Mouse (Mus musculus): ENCODE results near the gene Tpm1. TPM values are rescaled to one million over a fixed set of nuclear protein-coding genes. Genes with fewer than 3 reads are reported as not detected.

Tpm1 gene
- polyA plus RNA-seq, 1 experiment from 2014 or later = 187 TPM

- H3K4me1 ChIP-seq (ENCODE audit: control insufficient read depth, insufficient read depth, low read depth, low read length) = no peaks in the 10 kb centered on the region
- 41% methylated on average over 8 of the region's 8 CpGs for WGBS
- no peaks in the 10 kb centered on the region for H3K9me3 ChIP-seq (ENCODE audit: control insufficient read depth, low read length)
- no peaks in the 10 kb centered on the region for H3K27me3 ChIP-seq (replicated peaks; ENCODE audit: control insufficient read depth, insufficient read depth, low read length)
- H3K36me3 ChIP-seq (ENCODE audit: control insufficient read depth, insufficient read depth, low read length) = no peaks in the 10 kb centered on the region
- H3K9ac ChIP-seq (ENCODE audit: low read depth, low read length) = no peak overlapping the region
- no peak overlapping the region for H3K4me2 ChIP-seq (ENCODE audit: low read length)
- no peak for ATAC-seq
- H3K4me3 ChIP-seq (ENCODE audit: low read length) = no peak overlapping the region
- no peak overlapping the region for H3K27ac ChIP-seq (ENCODE audit: low read depth, low read length)
These were observed 28.6 kb upstream of the Tpm1 start for GRCm38 (mm10) chr9:67077658-67078319.

GRCm38 (mm10) chr9:67077266-67077657 is 28.1 kb upstream of the Tpm1 start:
- Histone ChIP-seq H3K4me1 (ENCODE audit: control insufficient read depth, insufficient read depth, low read depth, low read length) (no peaks in the 10 kb centered on the region), H3K4me2 (ENCODE audit: low read length) (no peak overlapping the region), H3K9ac (ENCODE audit: low read depth, low read length) (no peak overlapping the region), H3K27me3 (replicated peaks; ENCODE audit: control insufficient read depth, insufficient read depth, low read length) (no peaks in the 10 kb centered on the region), H3K36me3 (ENCODE audit: control insufficient read depth, insufficient read depth, low read length) (no peaks in the 10 kb centered on the region), H3K9me3 (ENCODE audit: control insufficient read depth, low read length) (no peaks in the 10 kb centered on the region), H3K4me3 (ENCODE audit: low read length) (no peak overlapping the region), H3K27ac (ENCODE audit: low read depth, low read length) (no peak overlapping the region)
- WGBS = 75% methylated on average over 7 of the region's 7 CpGs
- no peak for ATAC-seq

- Histone ChIP-seq H3K4me2 (ENCODE audit: low read length) (no peak overlapping the region), H3K27ac (ENCODE audit: low read depth, low read length) (no peak overlapping the region), H3K4me3 (ENCODE audit: low read length) (no peak overlapping the region), H3K36me3 (ENCODE audit: control insufficient read depth, insufficient read depth, low read length) (no peaks in the 10 kb centered on the region), H3K9me3 (ENCODE audit: control insufficient read depth, low read length) (no peaks in the 10 kb centered on the region), H3K9ac (ENCODE audit: low read depth, low read length) (no peak overlapping the region), H3K27me3 (replicated peaks; ENCODE audit: control insufficient read depth, insufficient read depth, low read length) (no peaks in the 10 kb centered on the region), H3K4me1 (ENCODE audit: control insufficient read depth, insufficient read depth, low read depth, low read length) (no peaks in the 10 kb centered on the region)
- ATAC-seq = no peak
- 67% methylated on average over 2 of the region's 2 CpGs for WGBS
These were observed 23.0 kb upstream of the Tpm1 start for GRCm38 (mm10) chr9:67072182-67072581.

DNA sequence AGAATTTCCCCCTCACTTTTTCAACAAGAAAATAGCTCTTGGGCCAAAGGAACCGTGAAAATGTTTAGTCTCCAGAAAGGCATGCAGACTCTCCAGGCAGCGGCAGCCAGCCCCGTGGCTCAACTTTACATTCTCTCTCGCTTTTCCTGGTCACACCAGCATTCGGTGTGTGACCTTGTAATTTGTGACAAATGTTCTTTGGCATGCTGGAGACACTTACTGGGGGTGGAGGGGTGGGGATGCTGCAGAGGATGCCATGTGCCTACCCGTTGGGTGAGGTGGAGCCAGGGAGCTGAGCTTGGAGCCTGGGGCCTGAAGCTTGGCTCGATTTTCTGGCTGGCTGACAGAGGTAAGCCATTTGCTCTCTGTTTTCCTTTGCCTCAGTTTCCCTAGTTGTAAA is 22.4 kb upstream of the Tpm1 start:
- Histone ChIP-seq H3K4me3 (ENCODE audit: low read length) (no peak overlapping the region), H3K36me3 (ENCODE audit: control insufficient read depth, insufficient read depth, low read length) (no peaks in the 10 kb centered on the region), H3K27ac (ENCODE audit: low read depth, low read length) (no peak overlapping the region), H3K4me2 (ENCODE audit: low read length) (no peak overlapping the region), H3K4me1 (ENCODE audit: control insufficient read depth, insufficient read depth, low read depth, low read length) (no peaks in the 10 kb centered on the region), H3K27me3 (replicated peaks; ENCODE audit: control insufficient read depth, insufficient read depth, low read length) (no peaks in the 10 kb centered on the region), H3K9ac (ENCODE audit: low read depth, low read length) (no peak overlapping the region), H3K9me3 (ENCODE audit: control insufficient read depth, low read length) (no peaks in the 10 kb centered on the region)
- WGBS = 37% methylated on average over 7 of the region's 7 CpGs
- ATAC-seq = no peak

GRCm38 (mm10) chr9:67071103-67071502 is 21.9 kb upstream of the Tpm1 start:
- no peak for ATAC-seq
- H3K4me1 ChIP-seq (ENCODE audit: control insufficient read depth, insufficient read depth, low read depth, low read length) = no peaks in the 10 kb centered on the region
- H3K4me2 ChIP-seq (ENCODE audit: low read length) = no peak overlapping the region
- H3K27ac ChIP-seq (ENCODE audit: low read depth, low read length) = no peak overlapping the region
- H3K4me3 ChIP-seq (ENCODE audit: low read length) = no peak overlapping the region
- no peaks in the 10 kb centered on the region for H3K27me3 ChIP-seq (replicated peaks; ENCODE audit: control insufficient read depth, insufficient read depth, low read length)
- no peak overlapping the region for H3K9ac ChIP-seq (ENCODE audit: low read depth, low read length)
- H3K36me3 ChIP-seq (ENCODE audit: control insufficient read depth, insufficient read depth, low read length) = no peaks in the 10 kb centered on the region
- H3K9me3 ChIP-seq (ENCODE audit: control insufficient read depth, low read length) = no peaks in the 10 kb centered on the region
- 41% methylated on average over 6 of the region's 6 CpGs for WGBS

DNA sequence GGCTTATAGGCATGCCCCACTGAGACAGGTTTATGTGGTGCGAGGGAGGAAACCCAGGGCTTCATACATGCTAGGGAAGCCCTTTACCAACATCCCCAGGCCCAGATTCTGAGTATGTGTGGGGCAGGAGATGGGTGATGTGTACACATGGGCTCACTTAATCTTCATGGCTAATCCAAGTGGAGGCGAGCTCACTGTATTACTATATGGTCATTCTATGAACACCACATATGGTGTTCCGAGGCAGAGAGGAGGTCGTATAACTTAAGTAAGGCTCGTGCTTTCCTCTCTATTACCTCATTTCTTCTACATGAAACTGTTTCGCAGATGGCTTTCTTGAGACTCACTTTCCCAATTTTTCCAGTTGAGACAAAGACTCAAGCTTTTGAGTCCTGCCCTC is 17.4 kb upstream of the Tpm1 start:
- Histone ChIP-seq H3K36me3 (ENCODE audit: control insufficient read depth, insufficient read depth, low read length) (no peaks in the 10 kb centered on the region), H3K27ac (ENCODE audit: low read depth, low read length) (no peak overlapping the region), H3K9me3 (ENCODE audit: control insufficient read depth, low read length) (no peaks in the 10 kb centered on the region), H3K4me2 (ENCODE audit: low read length) (no peak overlapping the region), H3K9ac (ENCODE audit: low read depth, low read length) (no peak overlapping the region), H3K4me1 (ENCODE audit: control insufficient read depth, insufficient read depth, low read depth, low read length) (no peaks in the 10 kb centered on the region), H3K4me3 (ENCODE audit: low read length) (no peak overlapping the region), H3K27me3 (replicated peaks; ENCODE audit: control insufficient read depth, insufficient read depth, low read length) (no peaks in the 10 kb centered on the region)
- WGBS = 91% methylated on average over 6 of the region's 6 CpGs
- no peak for ATAC-seq

DNA sequence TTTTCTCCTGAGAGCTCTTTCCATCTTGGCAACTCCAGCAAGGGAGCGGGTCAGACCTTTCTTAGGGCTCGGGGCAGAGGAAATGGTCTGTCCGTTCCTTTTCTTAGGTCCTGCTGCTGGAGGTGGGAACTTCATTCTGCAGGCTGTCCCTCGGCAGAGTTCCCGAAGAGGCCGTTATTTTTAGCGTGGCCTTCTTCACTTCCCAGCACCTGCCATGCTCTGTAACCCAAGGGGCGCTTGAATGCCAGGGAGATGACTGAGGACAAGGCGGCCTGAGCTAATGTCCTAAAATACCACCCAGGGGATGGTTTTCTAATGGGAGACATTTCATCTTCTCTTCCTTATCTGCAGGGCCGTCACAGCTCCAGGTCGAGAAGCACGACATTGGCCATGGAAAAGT is 10.5 kb upstream of the Tpm1 start:
- Histone ChIP-seq H3K4me2 (ENCODE audit: low read length) (no peak overlapping the region), H3K36me3 (ENCODE audit: control insufficient read depth, insufficient read depth, low read length) (no peaks in the 10 kb centered on the region), H3K4me1 (ENCODE audit: control insufficient read depth, insufficient read depth, low read depth, low read length) (no peaks in the 10 kb centered on the region), H3K9ac (ENCODE audit: low read depth, low read length) (no peak overlapping the region), H3K27ac (ENCODE audit: low read depth, low read length) (no peak overlapping the region), H3K9me3 (ENCODE audit: control insufficient read depth, low read length) (no peaks in the 10 kb centered on the region), H3K4me3 (ENCODE audit: low read length) (no peak overlapping the region), H3K27me3 (replicated peaks; ENCODE audit: control insufficient read depth, insufficient read depth, low read length) (no peaks in the 10 kb centered on the region)
- ATAC-seq = no peak
- 81% methylated on average over 12 of the region's 12 CpGs for WGBS

DNA sequence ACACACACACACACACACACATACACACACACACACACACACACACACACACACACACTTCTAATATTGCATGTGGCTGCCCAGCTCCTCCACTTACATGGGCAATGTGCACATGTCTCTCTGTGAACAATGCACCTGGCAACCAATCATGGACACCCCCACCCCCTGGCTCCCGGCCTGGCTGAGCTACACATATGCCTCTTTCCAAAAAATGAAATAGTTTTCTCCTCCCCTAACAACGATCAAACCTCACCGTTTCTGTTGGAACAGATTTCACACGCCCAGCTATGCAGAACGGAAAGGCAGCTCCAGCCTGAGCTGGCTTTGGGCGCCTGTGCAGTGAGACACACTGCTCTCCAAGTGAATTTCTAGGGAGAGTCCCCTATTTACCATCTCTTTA is 9.2 kb upstream of the Tpm1 start:
- no peaks in the 10 kb centered on the region for H3K36me3 ChIP-seq (ENCODE audit: control insufficient read depth, insufficient read depth, low read length)
- H3K27ac ChIP-seq (ENCODE audit: low read depth, low read length) = no peak overlapping the region
- H3K4me3 ChIP-seq (ENCODE audit: low read length) = no peak overlapping the region
- 51% methylated on average over 6 of the region's 6 CpGs for WGBS
- ATAC-seq = peak; percentile 30; the same call in 1 of the 2 replicates
- no peaks in the 10 kb centered on the region for H3K9me3 ChIP-seq (ENCODE audit: control insufficient read depth, low read length)
- no peak overlapping the region for H3K9ac ChIP-seq (ENCODE audit: low read depth, low read length)
- no peak overlapping the region for H3K4me2 ChIP-seq (ENCODE audit: low read length)
- H3K4me1 ChIP-seq (ENCODE audit: control insufficient read depth, insufficient read depth, low read depth, low read length) = no peaks in the 10 kb centered on the region
- H3K27me3 ChIP-seq (replicated peaks; ENCODE audit: control insufficient read depth, insufficient read depth, low read length) = no peaks in the 10 kb centered on the region

- Histone ChIP-seq H3K4me2 (ENCODE audit: low read length) (no peak overlapping the region), H3K9me3 (ENCODE audit: control insufficient read depth, low read length) (no peaks in the 10 kb centered on the region), H3K27me3 (replicated peaks; ENCODE audit: control insufficient read depth, insufficient read depth, low read length) (peaks cover 8% of the 10 kb centered on the region), H3K4me3 (ENCODE audit: low read length) (no peak overlapping the region), H3K36me3 (ENCODE audit: control insufficient read depth, insufficient read depth, low read length) (no peaks in the 10 kb centered on the region), H3K27ac (ENCODE audit: low read depth, low read length) (no peak overlapping the region), H3K9ac (ENCODE audit: low read depth, low read length) (no peak overlapping the region), H3K4me1 (ENCODE audit: control insufficient read depth, insufficient read depth, low read depth, low read length) (peaks cover 25% of the 10 kb centered on the region)
- ATAC-seq = no peak
- 85% methylated on average over 6 of the region's 6 CpGs for WGBS
These were observed 1.6 kb upstream of the Tpm1 start for GRCm38 (mm10) chr9:67050736-67051337.
